9 mouse cellular contexts compared by ENCODE assay signal in the genomic region with DNA sequence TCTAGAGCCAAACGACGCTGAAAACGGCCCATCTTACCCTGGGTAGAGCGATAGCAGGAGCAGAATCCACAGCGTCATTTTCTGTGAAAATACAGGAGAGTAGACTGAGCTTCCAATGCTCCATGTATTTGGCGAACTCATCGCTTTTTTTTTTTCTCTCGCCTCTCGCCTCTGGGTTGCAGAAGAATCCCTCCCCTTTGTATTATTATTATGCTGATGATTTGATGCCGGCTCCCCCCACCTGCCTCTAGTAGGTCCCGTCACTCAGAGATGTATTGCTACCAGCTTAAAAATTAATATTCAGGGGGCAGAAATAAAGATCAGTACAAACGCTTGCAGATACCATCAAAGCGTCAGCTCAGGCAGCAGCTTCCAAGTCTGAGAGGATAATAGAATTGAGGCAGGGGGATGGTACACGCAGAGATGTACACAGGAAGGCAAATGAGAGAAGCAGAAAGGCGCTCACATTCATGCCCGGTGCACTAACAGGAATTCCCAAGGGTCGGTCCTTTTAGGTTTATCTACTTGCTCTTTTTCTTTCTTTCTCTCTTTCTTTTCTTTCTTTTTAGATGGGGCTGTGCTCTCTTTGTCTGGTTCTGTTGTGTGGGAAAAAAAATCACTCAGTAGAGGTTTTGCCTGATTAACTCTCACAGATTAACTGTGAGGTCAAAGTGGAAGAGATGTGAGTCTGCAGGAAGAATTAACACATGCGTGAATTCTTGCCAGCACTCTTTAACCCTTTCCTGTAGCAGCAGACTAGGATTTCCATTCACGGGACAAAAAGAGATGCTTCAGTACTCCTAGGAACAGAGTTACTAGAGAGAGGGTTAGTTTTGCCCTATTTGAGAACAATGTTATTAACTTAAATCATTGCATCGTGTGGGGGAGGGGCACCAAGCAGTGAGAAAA. TPM values are rescaled to one million over a fixed set of nuclear protein-coding genes. Genes with fewer than 3 reads are reported as not detected.
DNase-seq lines count a peak whose midpoint lies in the region; ATAC-seq and TF ChIP-seq lines count a peak whose summit lies in the region.
"Had no signal": no experiment of that assay in that cellular context is flagged by ENCODE, and none has a peak within 500 bp of the region (broad histone marks: within the 10 kb centered on the region; RNA-seq: fewer than 3 reads in every experiment).

Gene Gabrg2 (minus strand): TSS at position 668 of the 909 bp plus-strand sequence.

- peak within 1 kb of the TSS; percentile 61 for H3K4me3 ChIP-seq in forebrain, embryonic 16.5 days (replicated peaks; ENCODE audit: low read length)
- H3K4me3 ChIP-seq in olfactory bulb, adult 2 months (ENCODE audit: insufficient read depth, low read depth, low read length): peak within 1 kb of the TSS; percentile 59
- no peak within 1 kb of the TSS for H3K4me3 ChIP-seq in gastrocnemius, adult 2 months

- no peaks in the 10 kb centered on the region for H3K9me3 ChIP-seq in forebrain, embryonic 16.5 days (ENCODE audit: control insufficient read depth, low read length)

- peak; percentile 70 to 76 for DNase-seq in cerebellum, postnatal 10 days
- DNase-seq in left cerebral cortex, adult 11 months (ENCODE audit: low spot score): peak; percentile 9
- no peak for DNase-seq in gastrocnemius, adult 2 months
- no peak for DNase-seq in spleen, postnatal 14 days (ENCODE audit: low spot score in 2 of 2)
- no peak for DNase-seq in lung, postnatal 36 days

- intact Hi-C loops in gastrocnemius, adult 2 months (cut with DNase I): no loop called here

- no peak for TF ChIP-seq CTCF in olfactory bulb, adult 2 months (IDR thresholded peaks at IDR 0.05; ENCODE audit: insufficient read depth, low read depth, low read length)
- TF ChIP-seq CTCF in gastrocnemius, adult 2 months (IDR thresholded peaks at IDR 0.05): no peak

- H3K4me1 ChIP-seq in forebrain, embryonic 16.5 days (replicated peaks; ENCODE audit: control insufficient read depth, insufficient read depth, low read length): peaks cover 10% of the 10 kb centered on the region
- no peaks in the 10 kb centered on the region for H3K4me1 ChIP-seq in olfactory bulb, adult 2 months (ENCODE audit: control insufficient read depth, insufficient read depth, low read length)

- H3K36me3 ChIP-seq in forebrain, embryonic 16.5 days (ENCODE audit: control insufficient read depth, insufficient read depth): no peaks in the 10 kb centered on the region

- peak within 1 kb of the TSS; percentile 79 for H3K9ac ChIP-seq in forebrain, embryonic 16.5 days (replicated peaks; ENCODE audit: low read depth, low read length)

- H3K4me2 ChIP-seq in forebrain, embryonic 16.5 days (ENCODE audit: low read length): peak within 1 kb of the TSS; percentile 55

- ATAC-seq in forebrain, embryonic 16.5 days: peak; percentile 89
- no peak for ATAC-seq in monocyte, adult 5-6 weeks (replicated peaks; ENCODE audit: insufficient number of reproducible peaks, low FRiP score, low TSS enrichment, poor library complexity, severe bottlenecking)

- no peak for TF ChIP-seq POLR2A in olfactory bulb, adult 2 months (IDR thresholded peaks at IDR 0.05; ENCODE audit: insufficient read depth, low read depth, low read length)

- peak within 1 kb of the TSS; percentile 92 for H3K27ac ChIP-seq in forebrain, embryonic 16.5 days (ENCODE audit: low read length)
- peak within 1 kb of the TSS; percentile 100 for H3K27ac ChIP-seq in olfactory bulb, adult 2 months (ENCODE audit: insufficient read depth, low read depth, low read length)
- H3K27ac ChIP-seq in gastrocnemius, adult 2 months: no peak within 1 kb of the TSS

- H3K27me3 ChIP-seq in forebrain, embryonic 16.5 days (replicated peaks; ENCODE audit: control insufficient read depth, insufficient read depth, low read length): no peaks in the 10 kb centered on the region

- 3% methylated on average over 20 of the region's 20 CpGs for WGBS in forebrain, embryonic 16.5 days
- 2% methylated on average over 20 of the region's 20 CpGs for WGBS in olfactory bulb, adult 2 months

RNA-seq across cellular contexts. Expression of gene Gabrg2, which starts in this region (rescaled TPM):
- 87.9 and 93.7 TPM in 2 replicates for polyA plus RNA-seq in forebrain, embryonic 16.5 days (2015; fragmentation: Nextera tagmentation; extraction: Ambion mirVana)
- not detected in 2 replicates for polyA plus RNA-seq in olfactory bulb, adult 2 months (2012; ENCODE audit: insufficient read depth, insufficient read length, low replicate concordance, missing spikeins)
- total RNA-seq in gastrocnemius, adult 2 months (2021): under 1 TPM; 0.26 to 0.36 TPM
- not detected in 3 replicates for total RNA-seq in monocyte, adult 5-6 weeks (2017)
- total RNA-seq: ES-E14 had no signal

Comparison
In these comparisons a context has a peak if more than half of its experiments do, and no peak if none do; other contexts are left out.
1. DNase-seq: peak in cerebellum, postnatal 10 days (2 of 2) and left cerebral cortex, adult 11 months (single experiment); none in gastrocnemius, adult 2 months (single experiment), spleen, postnatal 14 days (0 of 2) and lung, postnatal 36 days (single experiment).